Mouse (Mus musculus): ENCODE data around the gene Fam181b. TPM values are rescaled to one million over a fixed set of nuclear protein-coding genes. Genes with fewer than 3 reads are reported as not detected.

Gene Fam181b
- total and polyA plus RNA-seq, 3 experiments, result 0.11 TPM; not detected in 2

DNA sequence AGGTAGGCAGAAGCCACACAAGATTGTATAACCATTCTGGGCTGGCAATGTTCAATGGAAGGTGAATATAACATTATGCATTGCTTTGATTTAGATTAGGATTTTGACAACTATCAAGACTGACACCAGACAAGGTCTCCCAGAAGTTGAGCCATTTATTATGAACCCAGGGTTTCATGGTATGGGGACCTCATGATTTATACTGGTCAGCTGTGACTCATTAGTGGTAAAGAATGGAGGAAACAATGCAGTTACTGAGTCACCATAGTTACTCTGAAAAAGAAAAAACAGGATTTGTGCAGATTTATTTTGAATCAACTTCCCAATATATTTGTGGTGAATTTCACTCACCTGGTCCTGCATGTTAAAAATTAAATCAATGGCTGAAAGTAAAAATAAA lies 18.8 kb upstream of the Fam181b start:
- TF ChIP-seq GATA1 (IDR thresholded peaks at IDR 0.05; ENCODE audit: borderline replicate concordance, low read length) (no peak), TAL1 (conservative IDR thresholded peaks at IDR 0.05; ENCODE audit: low read depth, low read length) (no peak), GATA2 (IDR thresholded peaks at IDR 0.05; ENCODE audit: borderline replicate concordance, low read depth, low read length) (no peak), POLR2AphosphoS5 (IDR thresholded peaks at IDR 0.05; ENCODE audit: insufficient replicate concordance, low read depth, low read length) (no peak), CTCF (IDR thresholded peaks at IDR 0.05; ENCODE audit: low read depth, low read length) (no peak)
- ATAC-seq (ENCODE audit: extremely low read depth, insufficient number of reproducible peaks, low FRiP score, poor library complexity, severe bottlenecking) (no peak), DNase-seq (ENCODE audit: low spot score) (no peak)
- no peaks in the 10 kb centered on the region for H3K27me3 ChIP-seq (ENCODE audit: insufficient read depth, low read length)
- no peak overlapping the region for H3K4me3 ChIP-seq (ENCODE audit: low read depth, low read length)
- no peaks in the 10 kb centered on the region for H3K4me1 ChIP-seq (ENCODE audit: insufficient read depth, low read depth, low read length)
- peaks cover 9% of the 10 kb centered on the region for H3K9me3 ChIP-seq (replicated peaks)
- no peaks in the 10 kb centered on the region for H3K36me3 ChIP-seq (replicated peaks)

DNA sequence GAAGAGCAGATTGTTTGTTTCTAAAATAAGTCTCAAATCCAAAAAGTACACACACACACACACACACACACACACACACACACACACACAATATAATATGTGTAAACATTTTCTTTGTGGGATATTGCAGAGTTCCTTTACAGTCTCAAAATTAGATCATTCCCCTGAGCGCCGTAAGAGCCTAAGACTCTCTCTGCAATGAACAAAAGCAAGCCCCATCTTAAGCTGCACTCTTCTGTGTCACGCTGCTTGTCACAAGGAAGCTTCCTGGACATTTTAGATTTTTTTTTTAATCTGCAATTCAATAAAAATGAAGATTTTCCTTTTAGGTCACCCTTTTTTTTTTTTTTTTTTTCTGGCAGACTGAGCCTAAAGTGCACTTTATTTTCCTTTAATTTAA lies 17.9 kb upstream of the Fam181b start:
- no peak overlapping the region for H3K4me3 ChIP-seq (ENCODE audit: low read depth, low read length)
- no peak for TF ChIP-seq TAL1 (conservative IDR thresholded peaks at IDR 0.05; ENCODE audit: low read depth, low read length)
- TF ChIP-seq GATA2 (IDR thresholded peaks at IDR 0.05; ENCODE audit: borderline replicate concordance, low read depth, low read length), result no peak
- no peak for TF ChIP-seq CTCF (IDR thresholded peaks at IDR 0.05; ENCODE audit: low read depth, low read length)
- no peak for TF ChIP-seq POLR2AphosphoS5 (IDR thresholded peaks at IDR 0.05; ENCODE audit: insufficient replicate concordance, low read depth, low read length)
- TF ChIP-seq GATA1 (IDR thresholded peaks at IDR 0.05; ENCODE audit: borderline replicate concordance, low read length), result no peak
- DNase-seq (ENCODE audit: low spot score) (no peak), ATAC-seq (ENCODE audit: extremely low read depth, insufficient number of reproducible peaks, low FRiP score, poor library complexity, severe bottlenecking) (no peak)
- H3K4me1 ChIP-seq (ENCODE audit: insufficient read depth, low read depth, low read length), result no peaks in the 10 kb centered on the region
- peaks cover 3% of the 10 kb centered on the region for H3K9me3 ChIP-seq (replicated peaks)
- no peaks in the 10 kb centered on the region for H3K27me3 ChIP-seq (ENCODE audit: insufficient read depth, low read length)
- no peaks in the 10 kb centered on the region for H3K36me3 ChIP-seq (replicated peaks)

DNA sequence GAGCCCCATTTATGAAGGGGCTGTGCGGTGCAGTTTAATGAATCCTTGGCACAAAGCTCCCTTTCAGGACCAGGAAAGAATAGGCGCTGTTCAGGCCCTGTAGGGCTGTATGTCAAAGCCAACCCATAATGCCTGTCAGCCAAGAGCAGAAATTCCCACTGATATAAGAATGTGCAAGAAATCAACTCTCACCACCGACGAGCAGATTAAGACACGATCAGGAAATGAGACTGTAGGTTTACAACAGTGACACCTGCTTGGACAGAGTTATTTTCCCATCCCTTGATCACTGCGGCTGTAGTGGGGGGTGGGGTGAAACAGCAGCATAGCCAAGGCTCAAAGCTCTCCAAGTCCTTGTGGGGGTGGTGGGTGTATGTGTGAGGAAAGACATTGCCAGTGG lies 17.5 kb upstream of the Fam181b start:
- ATAC-seq (ENCODE audit: extremely low read depth, insufficient number of reproducible peaks, low FRiP score, poor library complexity, severe bottlenecking), result no peak
- no peak overlapping the region for H3K4me3 ChIP-seq (ENCODE audit: low read depth, low read length)
- peaks cover 3% of the 10 kb centered on the region for H3K9me3 ChIP-seq (replicated peaks)
- no peaks in the 10 kb centered on the region for H3K27me3 ChIP-seq (ENCODE audit: insufficient read depth, low read length)
- no peaks in the 10 kb centered on the region for H3K36me3 ChIP-seq (replicated peaks)
- no peak for TF ChIP-seq GATA1 (IDR thresholded peaks at IDR 0.05; ENCODE audit: borderline replicate concordance, low read length)
- DNase-seq (ENCODE audit: low spot score), result no peak
- no peaks in the 10 kb centered on the region for H3K4me1 ChIP-seq (ENCODE audit: insufficient read depth, low read depth, low read length)

DNA sequence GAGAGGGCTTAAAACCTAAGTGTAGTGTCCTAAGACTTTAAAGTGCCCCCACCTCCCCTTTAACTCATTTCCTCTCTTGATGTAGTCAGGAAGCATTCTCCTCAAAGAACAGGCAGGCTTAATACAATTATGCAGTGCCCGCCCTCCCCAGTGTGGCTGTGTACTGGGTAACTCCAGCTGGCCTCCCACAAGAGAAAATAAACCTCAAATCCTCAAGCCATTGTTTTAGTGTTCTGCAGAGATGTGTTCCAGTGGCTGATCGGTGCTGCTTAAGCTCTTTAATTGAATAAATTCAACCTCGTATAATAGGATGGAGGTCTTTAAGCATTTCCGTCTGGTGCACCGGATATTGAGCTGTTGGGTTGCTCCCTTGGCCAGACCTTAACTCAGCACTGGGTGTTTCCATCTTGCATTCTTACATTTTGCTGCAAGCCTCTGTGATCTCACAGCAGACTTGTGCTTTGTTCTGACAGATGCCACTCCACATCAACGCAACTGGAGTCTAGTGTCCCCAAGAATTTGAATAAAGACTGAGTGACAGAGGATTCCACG lies 12.1 kb upstream of the Fam181b start:
- Histone ChIP-seq H3K4me3 (ENCODE audit: low read depth, low read length) (no peak overlapping the region), H3K9me3 (replicated peaks) (no peaks in the 10 kb centered on the region), H3K36me3 (replicated peaks) (no peaks in the 10 kb centered on the region), H3K27me3 (ENCODE audit: insufficient read depth, low read length) (no peaks in the 10 kb centered on the region), H3K4me1 (ENCODE audit: insufficient read depth, low read depth, low read length) (no peaks in the 10 kb centered on the region)
- DNase-seq (ENCODE audit: low spot score), result no peak
- TF ChIP-seq TAL1 (conservative IDR thresholded peaks at IDR 0.05; ENCODE audit: low read depth, low read length) (no peak), POLR2AphosphoS5 (IDR thresholded peaks at IDR 0.05; ENCODE audit: insufficient replicate concordance, low read depth, low read length) (no peak), GATA1 (IDR thresholded peaks at IDR 0.05; ENCODE audit: borderline replicate concordance, low read length) (no peak), CTCF (IDR thresholded peaks at IDR 0.05; ENCODE audit: low read depth, low read length) (no peak), GATA2 (IDR thresholded peaks at IDR 0.05; ENCODE audit: borderline replicate concordance, low read depth, low read length) (no peak)
- ATAC-seq (ENCODE audit: extremely low read depth, insufficient number of reproducible peaks, low FRiP score, poor library complexity, severe bottlenecking), result no peak

DNA sequence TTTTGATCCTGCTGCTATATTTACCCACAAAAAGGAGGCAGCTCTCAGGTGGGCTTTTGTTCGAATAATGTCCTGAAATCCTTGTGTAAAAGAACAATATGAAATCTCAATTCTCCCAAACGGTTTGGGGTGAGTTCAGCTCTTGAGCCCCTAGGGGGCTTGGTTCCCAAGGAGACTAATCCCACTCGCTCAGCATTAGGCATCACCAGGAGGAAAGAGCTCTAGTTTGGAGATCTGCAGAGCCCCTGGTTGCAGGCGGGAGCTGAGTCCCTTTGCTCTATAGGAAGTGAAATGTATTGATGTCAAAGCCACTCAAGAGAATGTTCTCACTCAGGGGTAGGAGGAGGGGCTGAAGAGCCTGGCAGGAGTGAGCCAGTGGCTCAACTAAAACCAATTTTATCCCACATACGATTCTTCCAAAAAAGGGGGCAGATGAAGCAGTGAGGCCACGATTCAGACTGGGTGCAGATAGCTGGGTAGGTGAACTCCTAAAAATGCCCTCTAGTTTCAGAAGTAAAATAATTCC lies 3.2 kb upstream of the Fam181b start:
- Histone ChIP-seq H3K4me1 (ENCODE audit: insufficient read depth, low read depth, low read length) (no peaks in the 10 kb centered on the region), H3K27me3 (ENCODE audit: insufficient read depth, low read length) (no peaks in the 10 kb centered on the region), H3K36me3 (replicated peaks) (no peaks in the 10 kb centered on the region), H3K9me3 (replicated peaks) (peaks cover 16% of the 10 kb centered on the region), H3K4me3 (ENCODE audit: low read depth, low read length) (no peak overlapping the region)
- ATAC-seq (ENCODE audit: extremely low read depth, insufficient number of reproducible peaks, low FRiP score, poor library complexity, severe bottlenecking) (no peak), DNase-seq (ENCODE audit: low spot score) (no peak)
- TF ChIP-seq POLR2AphosphoS5 (IDR thresholded peaks at IDR 0.05; ENCODE audit: insufficient replicate concordance, low read depth, low read length) (no peak), CTCF (IDR thresholded peaks at IDR 0.05; ENCODE audit: low read depth, low read length) (no peak), TAL1 (conservative IDR thresholded peaks at IDR 0.05; ENCODE audit: low read depth, low read length) (no peak), GATA2 (IDR thresholded peaks at IDR 0.05; ENCODE audit: borderline replicate concordance, low read depth, low read length) (no peak), GATA1 (IDR thresholded peaks at IDR 0.05; ENCODE audit: borderline replicate concordance, low read length) (no peak)

DNA sequence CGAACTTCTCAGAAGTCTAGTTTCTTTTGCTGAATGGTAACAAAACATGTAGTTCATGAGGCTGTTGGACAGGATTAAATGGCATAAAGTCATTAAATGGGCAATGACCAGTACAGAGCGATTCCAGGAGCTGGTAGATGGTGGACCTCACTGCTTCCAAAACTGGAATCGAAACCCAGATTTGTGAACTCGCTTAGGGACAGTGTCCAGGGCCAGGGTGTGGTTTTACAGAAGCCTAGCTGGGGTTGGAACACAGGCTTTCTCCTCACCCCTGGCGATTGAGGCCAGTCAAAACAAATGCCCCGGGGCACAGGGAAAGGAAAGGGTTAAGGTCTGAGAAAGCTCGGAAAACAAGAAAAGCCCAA lies 263 bp upstream of the Fam181b start:
- Histone ChIP-seq H3K9me3 (replicated peaks) (peaks cover 16% of the 10 kb centered on the region), H3K4me1 (ENCODE audit: insufficient read depth, low read depth, low read length) (no peaks in the 10 kb centered on the region), H3K27me3 (ENCODE audit: insufficient read depth, low read length) (no peaks in the 10 kb centered on the region), H3K4me3 (ENCODE audit: low read depth, low read length) (no peak overlapping the region), H3K36me3 (replicated peaks) (no peaks in the 10 kb centered on the region)
- ATAC-seq (ENCODE audit: extremely low read depth, insufficient number of reproducible peaks, low FRiP score, poor library complexity, severe bottlenecking) (no peak), DNase-seq (ENCODE audit: low spot score) (no peak)
- TF ChIP-seq POLR2AphosphoS5 (IDR thresholded peaks at IDR 0.05; ENCODE audit: insufficient replicate concordance, low read depth, low read length) (no peak), CTCF (IDR thresholded peaks at IDR 0.05; ENCODE audit: low read depth, low read length) (no peak), TAL1 (conservative IDR thresholded peaks at IDR 0.05; ENCODE audit: low read depth, low read length) (no peak), GATA1 (IDR thresholded peaks at IDR 0.05; ENCODE audit: borderline replicate concordance, low read length) (no peak), GATA2 (IDR thresholded peaks at IDR 0.05; ENCODE audit: borderline replicate concordance, low read depth, low read length) (no peak)
